Mouse (Mus musculus) layer of hippocampus, adult 2 months (tissue): ENCODE measurements at regions not wholly inside any gene's neighbourhood (a gene's known extent, or its start where the extent isn't known, plus 50 kb on each side); places are given as distances from the start of the nearest gene placed in this dataset.

Experiments used
- DNase-seq, 2 experiments: peaks; one replicate each; pipeline ENCODE4 v3.0.0; 2022; ENCODE audit warnings: low spot score in 2 of 2
- H3K27ac ChIP-seq: fragments of 200-600 bp; 2 replicates; pipeline ENCODE4 v1.8.1; 2022
- H3K4me3 ChIP-seq: fragments of 200-600 bp; 2 replicates; pipeline ENCODE4 v1.8.1; 2022; ENCODE audit warnings: mild to moderate bottlenecking
- CTCF ChIP-seq: fragments of 200-600 bp; conservative IDR thresholded peaks from 2 replicates; pipeline ENCODE4 v1.8.1; 2022; ENCODE audit warnings: antibody characterized with exemption, mild to moderate bottlenecking, moderate library complexity

- TF ChIP-seq CTCF = no peak
- Histone ChIP-seq H3K4me3 (no peak overlapping the region), H3K27ac (no peak overlapping the region)
- DNase-seq = no peak
Observed at GRCm38 (mm10) chrX:92791023-92791346, 191.6 kb upstream of the Mageb18 start.

GRCm38 (mm10) chrX:92790323-92791022, 191.1 kb upstream of the Mageb18 start:
- no peak overlapping the region for H3K27ac ChIP-seq
- no peak for TF ChIP-seq CTCF
- peak in 1 of 2 experiments; percentile 13 for DNase-seq

GRCm38 (mm10) chrX:92786814-92787213, 187.4 kb upstream of the Mageb18 start:
- no peak for DNase-seq
- Histone ChIP-seq H3K27ac (no peak overlapping the region), H3K4me3 (no peak overlapping the region)
- no peak for TF ChIP-seq CTCF

More at GRCm38 (mm10) chrX:92790323-92791022, 191.1 kb upstream of the Mageb18 start:
- no peak overlapping the region for H3K4me3 ChIP-seq

- no peak overlapping the region for H3K27ac ChIP-seq
- H3K4me3 ChIP-seq = no peak overlapping the region
- DNase-seq = no peak
- no peak for TF ChIP-seq CTCF
Observed at GRCm38 (mm10) chrX:92740026-92740425, 140.7 kb upstream of the Mageb18 start.

- no peak for TF ChIP-seq CTCF
- Histone ChIP-seq H3K27ac (no peak overlapping the region), H3K4me3 (no peak overlapping the region)
- no peak for DNase-seq
Observed at GRCm38 (mm10) chrX:92710279-92710678, 110.9 kb upstream of the Mageb18 start.

- DNase-seq = no peak
- H3K4me3 ChIP-seq = no peak overlapping the region
- TF ChIP-seq CTCF = no peak
- H3K27ac ChIP-seq = no peak overlapping the region
Observed at GRCm38 (mm10) chrX:92679761-92680160, 80.4 kb upstream of the Mageb18 start.

GRCm38 (mm10) chrX:92661168-92661567, 61.8 kb upstream of the Mageb18 start:
- Histone ChIP-seq H3K4me3 (no peak overlapping the region), H3K27ac (no peak overlapping the region)
- TF ChIP-seq CTCF = peak; percentile 56
- peak in 1 of 2 experiments; percentile 9 for DNase-seq
